Mouse (Mus musculus) kidney, adult 2 months (tissue): ENCODE results near the gene Trim32.

Experiments
- CTCF ChIP-seq: fragments of 200-500 bp; conservative IDR thresholded peaks from 2 replicates; pipeline ENCODE4 v1.5.1; 2011; ENCODE audit warnings: low read depth, mild to moderate bottlenecking, control low read depth, low read length, moderate library complexity, mixed read lengths; ENCODE audit not compliant: insufficient read depth, insufficient read length
- POLR2A ChIP-seq: fragments of 200-500 bp; IDR thresholded peaks from one replicate; pipeline ENCODE4 v1.6.1; 2011; ENCODE audit warnings: low read depth, low read length, control low read depth

DNA sequence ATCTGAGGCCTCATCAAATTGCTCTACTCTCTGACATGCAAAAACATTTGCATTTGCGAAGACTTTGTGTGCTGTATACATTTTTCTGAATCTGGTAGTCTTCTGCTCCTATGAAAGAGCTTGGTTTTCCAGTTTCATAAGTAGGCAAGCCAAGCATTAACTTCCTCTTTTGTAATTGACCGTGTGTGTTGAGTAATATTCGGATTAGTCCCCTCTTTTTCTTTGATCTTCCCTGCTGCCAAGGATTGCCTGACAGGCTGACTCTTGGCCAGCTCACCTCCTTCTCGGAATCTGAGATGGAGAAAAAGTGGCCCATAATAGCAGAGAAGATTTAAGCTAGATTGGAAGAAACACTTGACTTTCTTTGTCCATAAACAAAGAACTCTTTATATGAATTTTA lies 39.3 kb upstream of the Trim32 start:
- TF ChIP-seq CTCF = no peak
- no peak for TF ChIP-seq POLR2A
